Mouse (Mus musculus) megakaryocyte, embryonic 14.5 days (primary cell): ENCODE results near the gene Dyrk1a.

Source experiments
- FLI1 ChIP-seq: IDR thresholded peaks from 2 replicates; pipeline ENCODE4 v1.6.1; 2012; ENCODE audit warnings: low read length, inconsistent platforms, mixed read lengths
- GATA1 ChIP-seq: IDR thresholded peaks from 3 replicates; pipeline ENCODE4 v1.6.1; 2012; ENCODE audit warnings: mixed read lengths, low read length, inconsistent platforms, borderline replicate concordance

GRCm38 (mm10) chr16:94586349-94586990, 16.7 kb downstream of the Dyrk1a start:
- TF ChIP-seq GATA1 (no peak), FLI1 (no peak)
